Mouse (Mus musculus) thymus, adult 2 months (tissue): Measurements from ENCODE around the gene Tapt1.

Source experiments
- CTCF ChIP-seq: fragments of 200-500 bp; IDR thresholded peaks from 2 replicates; pipeline ENCODE4 v1.5.1; 2012; ENCODE audit warnings: mild to moderate bottlenecking, control low read depth, low read length, moderate library complexity, borderline replicate concordance; ENCODE audit not compliant: control insufficient read depth, poor library complexity, insufficient read depth; ENCODE audit errors: extremely low read depth
- POLR2A ChIP-seq: fragments of 200-500 bp; IDR thresholded peaks from 2 replicates; pipeline ENCODE4 v1.6.1; 2012; ENCODE audit warnings: mild to moderate bottlenecking, low read length, control low read depth, moderate library complexity; ENCODE audit not compliant: control insufficient read depth, poor library complexity, insufficient read depth; ENCODE audit errors: extremely low read depth

GRCm38 (mm10) chr5:44211818-44212465, 14.5 kb downstream of the Tapt1 start:
- no peak for TF ChIP-seq CTCF
- TF ChIP-seq POLR2A: no peak
